Mouse (Mus musculus) hindbrain, embryonic 11.5 days (tissue): Measurements from ENCODE around the gene Mgrn1. TPM values are rescaled to one million over a fixed set of nuclear protein-coding genes. Genes with fewer than 3 reads are reported as not detected.

Experiments
- ATAC-seq: fragments of 200-750 bp; cut with Nextera tagmentation; 2 replicates; pipeline ENCODE4 v1.8.0; 2017; ENCODE audit warnings: mild to moderate bottlenecking, moderate TSS enrichment, moderate library complexity; ENCODE audit not compliant: low FRiP score
- DNase-seq: peaks from one replicate; pipeline ENCODE4 v3.0.0-alpha.2; 2015; ENCODE audit warnings: low spot score
- H3K27ac ChIP-seq: fragments of 300-500 bp; sonication (generic); 2 replicates; pipeline ENCODE4 v1.5.1; 2014; ENCODE audit warnings: mild to moderate bottlenecking, low read depth, low read length
- H3K27me3 ChIP-seq: fragments of 300-500 bp; sonication (generic); 2 replicates; pipeline ENCODE4 v1.6.1; 2014; ENCODE audit warnings: mild to moderate bottlenecking, low read length, moderate library complexity, mixed read lengths; ENCODE audit not compliant: control insufficient read depth, insufficient read depth
- H3K36me3 ChIP-seq: fragments of 300-500 bp; sonication (generic); 2 replicates; pipeline ENCODE4 v1.6.1; 2014; ENCODE audit warnings: mild to moderate bottlenecking, low read length, moderate library complexity, mixed read lengths; ENCODE audit not compliant: control insufficient read depth, insufficient read depth
- H3K4me1 ChIP-seq: fragments of 300-500 bp; sonication (generic); replicated peaks from 2 replicates; pipeline ENCODE4 v1.6.1; 2014; ENCODE audit warnings: low read length, mixed read lengths; ENCODE audit not compliant: control insufficient read depth, insufficient read depth
- H3K4me2 ChIP-seq: fragments of 300-500 bp; sonication (generic); replicated peaks from 2 replicates; pipeline ENCODE4 v1.6.1; 2014; ENCODE audit warnings: mild to moderate bottlenecking, low read depth, low read length
- H3K4me3 ChIP-seq: fragments of 300-500 bp; sonication (generic); 2 replicates; pipeline ENCODE4 v1.5.1; 2014; ENCODE audit warnings: low read depth, low read length
- H3K9ac ChIP-seq: fragments of 300-500 bp; sonication (generic); 2 replicates; pipeline ENCODE4 v1.6.1; 2014; ENCODE audit warnings: low read depth, low read length
- H3K9me3 ChIP-seq: fragments of 300-500 bp; sonication (generic); 2 replicates; pipeline ENCODE4 v1.6.1; 2016; ENCODE audit warnings: low read length; ENCODE audit not compliant: control insufficient read depth
- WGBS: fragments of 180-500 bp; shearing (Covaris S2); extraction: QIAGEN DNeasy Blood & Tissue Kit; methylation state at CpG from one replicate; pipeline ENCODE4 v1.1.7; 2014; 5-methylcytosine and 5-hydroxymethylcytosine counted together
- polyA plus RNA-seq: library from polyadenylated mRNA; unstranded; fragments of >200 nt; fragmentation: Nextera tagmentation; extraction: Ambion mirVana; gene quantifications from 2 replicates; pipeline ENCODE4 v1.2.1, GENCODE M21; 2014

Gene Mgrn1
- polyA plus RNA-seq, 1 experiment from 2014 or later: 61.3 TPM

- Histone ChIP-seq H3K4me3 (no peak overlapping the region), H3K9ac (no peak overlapping the region), H3K4me2 (no peak overlapping the region), H3K9me3 (no peaks in the 10 kb centered on the region), H3K27me3 (no peaks in the 10 kb centered on the region), H3K27ac (no peak overlapping the region), H3K36me3 (peaks cover 17% of the 10 kb centered on the region), H3K4me1 (no peaks in the 10 kb centered on the region)
- DNase-seq: no peak
- WGBS: 83% methylated on average over 4 of the region's 4 CpGs
- ATAC-seq: no peak
Measured at GRCm38 (mm10) chr16:4945415-4945814, 59.4 kb downstream of the Mgrn1 start.

GRCm38 (mm10) chr16:4946155-4946554 is 60.1 kb downstream of the Mgrn1 start:
- no peaks in the 10 kb centered on the region for H3K9me3 ChIP-seq
- 89% methylated on average over 3 of the region's 3 CpGs for WGBS
- H3K4me3 ChIP-seq: no peak overlapping the region
- DNase-seq: no peak
- peaks cover 17% of the 10 kb centered on the region for H3K36me3 ChIP-seq
- no peak overlapping the region for H3K9ac ChIP-seq
- no peak overlapping the region for H3K27ac ChIP-seq
- no peak overlapping the region for H3K4me2 ChIP-seq
- ATAC-seq: no peak
- no peaks in the 10 kb centered on the region for H3K27me3 ChIP-seq
- no peaks in the 10 kb centered on the region for H3K4me1 ChIP-seq

DNA sequence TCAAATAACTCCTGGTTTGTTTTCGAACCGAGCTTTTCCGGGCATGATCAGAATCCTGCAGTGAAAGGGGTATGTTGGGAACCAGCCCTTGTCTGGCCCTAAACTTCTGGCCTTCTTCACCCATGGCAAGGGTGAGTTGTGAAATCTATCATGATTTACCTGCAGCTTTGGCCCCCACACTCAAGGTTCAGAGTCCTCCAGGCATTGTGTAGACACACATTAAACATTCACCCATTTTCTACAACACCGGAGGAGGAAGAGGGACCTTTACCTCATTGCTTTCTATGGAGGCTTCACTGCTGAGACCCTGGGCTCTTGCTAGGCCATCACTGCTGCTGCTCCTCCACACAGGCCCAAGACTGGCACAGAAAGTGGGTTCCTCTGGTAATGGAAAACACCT is 61.3 kb downstream of the Mgrn1 start:
- 76% methylated on average over 4 of the region's 4 CpGs for WGBS
- no peaks in the 10 kb centered on the region for H3K27me3 ChIP-seq
- H3K4me3 ChIP-seq: no peak overlapping the region
- H3K9me3 ChIP-seq: no peaks in the 10 kb centered on the region
- H3K9ac ChIP-seq: no peak overlapping the region
- no peak overlapping the region for H3K4me2 ChIP-seq
- no peak overlapping the region for H3K27ac ChIP-seq
- DNase-seq (no peak), ATAC-seq (no peak)
- peaks cover 12% of the 10 kb centered on the region for H3K36me3 ChIP-seq
- no peaks in the 10 kb centered on the region for H3K4me1 ChIP-seq

- no peaks in the 10 kb centered on the region for H3K4me1 ChIP-seq
- H3K9ac ChIP-seq: no peak overlapping the region
- no peak for DNase-seq
- H3K9me3 ChIP-seq: no peaks in the 10 kb centered on the region
- H3K27ac ChIP-seq: no peak overlapping the region
- 91% methylated on average over 3 of the region's 3 CpGs for WGBS
- no peak overlapping the region for H3K4me2 ChIP-seq
- H3K27me3 ChIP-seq: no peaks in the 10 kb centered on the region
- ATAC-seq: no peak
- H3K36me3 ChIP-seq: peaks cover 13% of the 10 kb centered on the region; the same call in 1 of the 2 replicates
- H3K4me3 ChIP-seq: no peak overlapping the region
Measured at GRCm38 (mm10) chr16:4956609-4957008, 70.6 kb downstream of the Mgrn1 start.

GRCm38 (mm10) chr16:4957446-4957845 is 71.4 kb downstream of the Mgrn1 start:
- no peak overlapping the region for H3K27ac ChIP-seq

DNA sequence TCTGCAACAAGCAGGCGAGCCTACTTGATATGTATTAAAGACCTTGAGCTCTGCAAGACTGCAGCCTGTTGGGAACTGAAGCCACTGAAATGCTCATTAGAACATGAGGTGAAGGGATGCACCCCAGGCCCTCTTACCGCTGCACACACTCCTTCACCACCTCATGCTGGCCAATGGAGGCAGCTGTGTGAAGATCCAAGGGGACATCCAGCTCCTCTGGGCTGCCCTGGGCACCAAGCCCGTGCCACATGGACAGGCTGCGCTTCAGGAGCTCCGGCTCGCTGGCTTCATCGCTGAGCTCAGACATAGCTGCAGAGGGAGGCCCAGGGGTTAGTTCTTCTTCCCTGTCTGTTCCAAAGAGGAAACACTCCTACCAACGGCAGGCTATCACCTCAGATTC is 74.2 kb downstream of the Mgrn1 start:
- Histone ChIP-seq H3K4me2 (no peak overlapping the region), H3K27ac (no peak overlapping the region), H3K4me1 (peaks cover 3% of the 10 kb centered on the region; the same call in 1 of the 2 replicates), H3K36me3 (0 out of 2 replicates have a peak, but pooled peaks cover 5% of the 10 kb centered on the region), H3K9ac (no peak overlapping the region), H3K4me3 (no peak overlapping the region), H3K27me3 (no peaks in the 10 kb centered on the region), H3K9me3 (no peaks in the 10 kb centered on the region)
- WGBS: 95% methylated on average over 8 of the region's 8 CpGs
- DNase-seq (no peak), ATAC-seq (no peak)

More at GRCm38 (mm10) chr16:4957446-4957845, 71.4 kb downstream of the Mgrn1 start:
- Histone ChIP-seq H3K27me3 (no peaks in the 10 kb centered on the region), H3K4me3 (no peak overlapping the region), H3K36me3 (peaks cover 13% of the 10 kb centered on the region; the same call in 1 of the 2 replicates), H3K4me1 (no peaks in the 10 kb centered on the region), H3K4me2 (no peak overlapping the region), H3K9me3 (no peaks in the 10 kb centered on the region), H3K9ac (no peak overlapping the region)
- no peak for DNase-seq
- no peak for ATAC-seq
- WGBS: 94% methylated on average over 3 of the region's 3 CpGs

- WGBS: 44% methylated on average over 9 of the region's 9 CpGs
- no peak for DNase-seq
Measured at GRCm38 (mm10) chr16:4963346-4963745, 77.3 kb downstream of the Mgrn1 start.

DNA sequence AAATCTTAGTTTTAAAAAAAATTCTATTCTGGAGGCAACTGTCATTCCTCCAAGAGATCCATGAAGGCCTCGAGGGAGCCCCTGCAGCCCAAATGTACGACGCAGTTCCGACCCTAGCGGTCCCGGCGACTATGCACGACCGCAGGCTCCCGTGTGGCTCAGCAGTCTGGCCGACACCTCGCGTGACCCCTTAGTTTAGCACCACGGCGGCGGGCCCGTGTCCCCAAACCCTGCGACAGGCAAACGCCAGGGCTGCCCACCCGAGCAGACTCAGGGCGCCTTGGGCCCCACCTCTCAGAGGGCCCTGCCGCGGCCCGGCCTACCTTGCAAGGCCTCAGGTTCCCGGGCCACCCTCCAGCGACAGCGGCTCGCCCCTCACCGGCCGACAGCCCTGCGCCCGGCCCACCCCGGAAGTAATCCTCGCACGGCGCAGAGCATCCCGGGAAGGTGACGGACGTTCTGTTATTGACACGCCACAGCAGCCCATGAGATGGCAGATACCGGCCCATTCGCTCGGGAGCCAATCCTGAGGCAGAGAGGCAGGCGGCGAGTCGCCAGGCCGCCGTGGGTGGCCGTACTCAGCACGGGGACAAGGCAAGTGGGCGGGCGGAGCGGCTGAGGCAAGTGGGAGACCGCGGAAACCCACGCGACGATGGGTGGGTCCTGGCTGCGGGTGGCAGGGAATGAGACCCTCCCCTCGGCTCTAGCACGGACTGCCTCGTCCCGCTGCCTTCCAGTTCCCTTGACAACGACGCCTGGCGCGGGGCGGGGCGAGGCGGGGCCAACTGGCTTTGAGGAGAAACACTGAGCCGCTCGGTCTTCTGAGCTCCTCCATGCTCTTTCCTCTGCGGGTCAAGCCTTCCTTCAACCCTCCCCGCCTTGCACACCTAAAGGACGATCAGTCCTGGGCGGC is 78.0 kb downstream of the Mgrn1 start, which contains the start of gene Anks3:
Gene Anks3, minus strand, starts transcription at position 409 of the 913 bp plus-strand sequence.
- Histone ChIP-seq H3K27ac (peak within 1 kb of the TSS; percentile 86), H3K9me3 (no peaks in the 10 kb centered on the region), H3K4me3 (peak within 1 kb of the TSS; percentile 93), H3K36me3 (no peaks in the 10 kb centered on the region), H3K4me2 (peak within 1 kb of the TSS; percentile 75), H3K9ac (peak within 1 kb of the TSS; percentile 81), H3K4me1 (peaks cover 3% of the 10 kb centered on the region; the same call in 1 of the 2 replicates), H3K27me3 (no peaks in the 10 kb centered on the region)
- ATAC-seq: peak; percentile 99
- under 1% methylated on average over 72 of the region's 76 CpGs for WGBS
- peak; percentile 91 for DNase-seq

More at GRCm38 (mm10) chr16:4963346-4963745, 77.3 kb downstream of the Mgrn1 start:
- peak overlapping the region; percentile 75 for H3K4me2 ChIP-seq
- H3K27ac ChIP-seq: no peak overlapping the region
- H3K9ac ChIP-seq: peak overlapping the region; percentile 81
- no peaks in the 10 kb centered on the region for H3K36me3 ChIP-seq
- no peak for ATAC-seq
- no peaks in the 10 kb centered on the region for H3K27me3 ChIP-seq
- H3K4me1 ChIP-seq: peaks cover 3% of the 10 kb centered on the region; the same call in 1 of the 2 replicates
- H3K9me3 ChIP-seq: no peaks in the 10 kb centered on the region
- H3K4me3 ChIP-seq: peak overlapping the region; percentile 93
